Mouse (Mus musculus): ENCODE data around the gene Lzic. TPM values are rescaled to one million over a fixed set of nuclear protein-coding genes. Genes with fewer than 3 reads are reported as not detected.

The Lzic gene
- polyA plus RNA-seq, 1 experiment from 2014 or later: 51.1 TPM

- no peak within 1 kb of the TSS for H3K9ac ChIP-seq
- WGBS: 83% methylated on average over 11 of the region's 11 CpGs
- no peak within 1 kb of the TSS for H3K4me2 ChIP-seq
- H3K9me3 ChIP-seq (ENCODE audit: low read depth, low read length): no peaks in the 10 kb centered on the region
- no peak for ATAC-seq (ENCODE audit: insufficient read depth)
- H3K36me3 ChIP-seq (ENCODE audit: insufficient read depth): peaks cover 5% of the 10 kb centered on the region; the same call in 1 of the 2 replicates
- TF ChIP-seq CTCF (IDR thresholded peaks at IDR 0.05; ENCODE audit: low read depth): no peak
- DNase-seq: no peak
- no peaks in the 10 kb centered on the region for H3K27me3 ChIP-seq (ENCODE audit: insufficient read depth, low read length)
- H3K4me3 ChIP-seq (ENCODE audit: low read depth, low read length): no peak within 1 kb of the TSS
- H3K4me1 ChIP-seq (ENCODE audit: insufficient read depth): no peaks in the 10 kb centered on the region
- H3K27ac ChIP-seq (ENCODE audit: low read depth): no peak within 1 kb of the TSS
Measured at GRCm38 (mm10) chr4:149477078-149477477, 8.0 kb upstream of the Lzic start, which contains the start of gene Tmem274. Gene Tmem274, plus strand, starts transcription at chr4:149477378.

GRCm38 (mm10) chr4:149484566-149484965, 463 bp upstream of the Lzic start:
- peak overlapping the region; percentile 84 for H3K4me2 ChIP-seq
- peaks cover 27% of the 10 kb centered on the region for H3K36me3 ChIP-seq (ENCODE audit: insufficient read depth)
- no peaks in the 10 kb centered on the region; the same call in 1 of the 2 replicates for H3K4me1 ChIP-seq (ENCODE audit: insufficient read depth)
- no peak for DNase-seq
- 0 out of 2 replicates have a peak, but pooled peaks have one; percentile 4 for ATAC-seq (ENCODE audit: insufficient read depth)
- H3K27ac ChIP-seq (ENCODE audit: low read depth): peak overlapping the region; percentile 48; the same call in 1 of the 2 replicates
- H3K27me3 ChIP-seq (ENCODE audit: insufficient read depth, low read length): no peaks in the 10 kb centered on the region; the same call in 1 of the 2 replicates
- no peak for TF ChIP-seq CTCF (IDR thresholded peaks at IDR 0.05; ENCODE audit: low read depth)
- no peaks in the 10 kb centered on the region for H3K9me3 ChIP-seq (ENCODE audit: low read depth, low read length)
- peak overlapping the region; percentile 80 for H3K4me3 ChIP-seq (ENCODE audit: low read depth, low read length)
- H3K9ac ChIP-seq: peak overlapping the region; percentile 58
- WGBS: 47% methylated on average over 3 of the region's 3 CpGs

- H3K9me3 ChIP-seq (ENCODE audit: low read depth, low read length): no peaks in the 10 kb centered on the region
- peak; percentile 84 for DNase-seq
- H3K4me3 ChIP-seq (ENCODE audit: low read depth, low read length): peak overlapping the region; percentile 80
- H3K27ac ChIP-seq (ENCODE audit: low read depth): peak overlapping the region; percentile 50; the same call in 1 of the 2 replicates
- no peak for ATAC-seq (ENCODE audit: insufficient read depth)
- no peaks in the 10 kb centered on the region; the same call in 1 of the 2 replicates for H3K27me3 ChIP-seq (ENCODE audit: insufficient read depth, low read length)
- TF ChIP-seq CTCF (IDR thresholded peaks at IDR 0.05; ENCODE audit: low read depth): peak; percentile 40
- peaks cover 37% of the 10 kb centered on the region for H3K36me3 ChIP-seq (ENCODE audit: insufficient read depth)
- under 1% methylated on average over 10 of the region's 10 CpGs for WGBS
- peak overlapping the region; percentile 58 for H3K9ac ChIP-seq
- no peaks in the 10 kb centered on the region; the same call in 1 of the 2 replicates for H3K4me1 ChIP-seq (ENCODE audit: insufficient read depth)
- peak overlapping the region; percentile 84 for H3K4me2 ChIP-seq
Measured at GRCm38 (mm10) chr4:149485825-149486206, 787 bp downstream of the Lzic start.

- H3K9me3 ChIP-seq (ENCODE audit: low read depth, low read length): no peaks in the 10 kb centered on the region
- no peak for TF ChIP-seq CTCF (IDR thresholded peaks at IDR 0.05; ENCODE audit: low read depth)
- H3K9ac ChIP-seq: no peak overlapping the region
- no peaks in the 10 kb centered on the region; the same call in 1 of the 2 replicates for H3K27me3 ChIP-seq (ENCODE audit: insufficient read depth, low read length)
- no peak overlapping the region for H3K4me3 ChIP-seq (ENCODE audit: low read depth, low read length)
- ATAC-seq (ENCODE audit: insufficient read depth) (no peak), DNase-seq (no peak)
- peaks cover 48% of the 10 kb centered on the region for H3K36me3 ChIP-seq (ENCODE audit: insufficient read depth)
- H3K4me1 ChIP-seq (ENCODE audit: insufficient read depth): no peaks in the 10 kb centered on the region; the same call in 1 of the 2 replicates
- H3K4me2 ChIP-seq: no peak overlapping the region
- 92% methylated on average over 12 of the region's 12 CpGs for WGBS
- no peak overlapping the region for H3K27ac ChIP-seq (ENCODE audit: low read depth)
Measured at GRCm38 (mm10) chr4:149487729-149488128, 2.7 kb downstream of the Lzic start.

- DNase-seq (no peak), ATAC-seq (ENCODE audit: insufficient read depth) (no peak)
- H3K4me2 ChIP-seq: no peak overlapping the region
- H3K27me3 ChIP-seq (ENCODE audit: insufficient read depth, low read length): no peaks in the 10 kb centered on the region; the same call in 1 of the 2 replicates
- no peaks in the 10 kb centered on the region; the same call in 1 of the 2 replicates for H3K4me1 ChIP-seq (ENCODE audit: insufficient read depth)
- 92% methylated on average over 14 of the region's 14 CpGs for WGBS
- no peak for TF ChIP-seq CTCF (IDR thresholded peaks at IDR 0.05; ENCODE audit: low read depth)
- H3K36me3 ChIP-seq (ENCODE audit: insufficient read depth): peaks cover 65% of the 10 kb centered on the region
- H3K27ac ChIP-seq (ENCODE audit: low read depth): no peak overlapping the region
- no peaks in the 10 kb centered on the region for H3K9me3 ChIP-seq (ENCODE audit: low read depth, low read length)
- H3K4me3 ChIP-seq (ENCODE audit: low read depth, low read length): no peak overlapping the region
- no peak overlapping the region for H3K9ac ChIP-seq
Measured at GRCm38 (mm10) chr4:149489415-149490240, 4.6 kb downstream of the Lzic start.

GRCm38 (mm10) chr4:149491151-149491550, 6.1 kb downstream of the Lzic start:
- H3K27me3 ChIP-seq (ENCODE audit: insufficient read depth, low read length): no peaks in the 10 kb centered on the region
- no peak overlapping the region for H3K4me2 ChIP-seq
- no peak overlapping the region for H3K9ac ChIP-seq
- H3K36me3 ChIP-seq (ENCODE audit: insufficient read depth): peaks cover 76% of the 10 kb centered on the region
- ATAC-seq (ENCODE audit: insufficient read depth): no peak
- 95% methylated on average over 3 of the region's 3 CpGs for WGBS
- peak; percentile 30; the same call in 1 of the 2 replicates for TF ChIP-seq CTCF (IDR thresholded peaks at IDR 0.05; ENCODE audit: low read depth)
- no peaks in the 10 kb centered on the region for H3K4me1 ChIP-seq (ENCODE audit: insufficient read depth)
- no peaks in the 10 kb centered on the region for H3K9me3 ChIP-seq (ENCODE audit: low read depth, low read length)
- no peak overlapping the region for H3K4me3 ChIP-seq (ENCODE audit: low read depth, low read length)
- DNase-seq: no peak
- H3K27ac ChIP-seq (ENCODE audit: low read depth): no peak overlapping the region

- no peak for TF ChIP-seq CTCF (IDR thresholded peaks at IDR 0.05; ENCODE audit: low read depth)
- H3K9me3 ChIP-seq (ENCODE audit: low read depth, low read length): no peaks in the 10 kb centered on the region
- DNase-seq: no peak
- H3K4me1 ChIP-seq (ENCODE audit: insufficient read depth): no peaks in the 10 kb centered on the region
- no peak overlapping the region for H3K9ac ChIP-seq
- 79% methylated on average over 2 of the region's 2 CpGs for WGBS
- no peak for ATAC-seq (ENCODE audit: insufficient read depth)
- no peak overlapping the region for H3K4me2 ChIP-seq
- H3K36me3 ChIP-seq (ENCODE audit: insufficient read depth): peaks cover 68% of the 10 kb centered on the region
- no peak overlapping the region for H3K4me3 ChIP-seq (ENCODE audit: low read depth, low read length)
- H3K27me3 ChIP-seq (ENCODE audit: insufficient read depth, low read length): no peaks in the 10 kb centered on the region
- no peak overlapping the region for H3K27ac ChIP-seq (ENCODE audit: low read depth)
Measured at GRCm38 (mm10) chr4:149496612-149497011, 11.6 kb downstream of the Lzic start.
